Mouse (Mus musculus): ENCODE data around the gene Zfp61.

- no peak for TF ChIP-seq POLR2A (IDR thresholded peaks at IDR 0.05; ENCODE audit: borderline replicate concordance, extremely low read depth, low read depth, low read length)
- TF ChIP-seq CTCF (IDR thresholded peaks at IDR 0.05; ENCODE audit: insufficient read depth, low read length) = no peak
These were observed 21.6 kb upstream of the Zfp61 start for GRCm38 (mm10) chr7:24322593-24322992.
